Mouse (Mus musculus) liver, embryonic 16.5 days (tissue): ENCODE measurements around the gene Fbxo6. TPM values are rescaled to one million over a fixed set of nuclear protein-coding genes. Genes with fewer than 3 reads are reported as not detected.
"Not testable (repeated sequence)": the region's sequence is repeated elsewhere in the genome, so short reads cannot be mapped to it uniquely, and the experiment has no call there.

ENCODE experiments used
- ATAC-seq: fragments of 200-750 bp; cut with Nextera tagmentation; 2 replicates; pipeline ENCODE4 v1.8.0; 2017; ENCODE audit warnings: low read depth, mild to moderate bottlenecking, moderate number of reproducible peaks, moderate library complexity
- H3K27ac ChIP-seq: fragments of 300-500 bp; sonication (generic); 2 replicates; pipeline ENCODE4 v1.5.1; 2014; ENCODE audit warnings: mild to moderate bottlenecking, low read length
- H3K27me3 ChIP-seq: fragments of 300-500 bp; sonication (generic); 2 replicates; pipeline ENCODE4 v1.6.1; 2014; ENCODE audit warnings: low read depth, low read length, mixed read lengths; ENCODE audit not compliant: control insufficient read depth, insufficient read depth
- H3K36me3 ChIP-seq: fragments of 300-500 bp; sonication (generic); 2 replicates; pipeline ENCODE4 v1.6.1; 2014; ENCODE audit warnings: mild to moderate bottlenecking; ENCODE audit not compliant: control insufficient read depth, insufficient read depth
- H3K4me1 ChIP-seq: fragments of 300-500 bp; sonication (generic); 2 replicates; pipeline ENCODE4 v1.6.1; 2014; ENCODE audit warnings: low read depth, low read length, mixed read lengths; ENCODE audit not compliant: control insufficient read depth
- H3K4me2 ChIP-seq: fragments of 300-500 bp; sonication (generic); 2 replicates; pipeline ENCODE4 v1.6.1; 2014; ENCODE audit warnings: low read depth, low read length, mixed read lengths
- H3K4me3 ChIP-seq: fragments of 300-500 bp; sonication (generic); 2 replicates; pipeline ENCODE4 v1.5.1; 2014; ENCODE audit warnings: low read depth, mild to moderate bottlenecking, low read length
- H3K9ac ChIP-seq: fragments of 300-500 bp; sonication (generic); 2 replicates; pipeline ENCODE4 v1.6.1; 2014; ENCODE audit warnings: low read depth, low read length
- H3K9me3 ChIP-seq: fragments of 300-500 bp; sonication (generic); replicated peaks from 2 replicates; pipeline ENCODE4 v1.6.1; 2016; ENCODE audit warnings: low read length; ENCODE audit not compliant: control insufficient read depth
- WGBS: fragments of 180-500 bp; shearing (Covaris S2); extraction: QIAGEN DNeasy Blood & Tissue Kit; methylation state at CpG from one replicate; pipeline ENCODE4 v1.1.7; 2014; ENCODE audit not compliant: insufficient replicate concordance; 5-methylcytosine and 5-hydroxymethylcytosine counted together
- polyA plus RNA-seq: library from polyadenylated mRNA; unstranded; fragments of >200 nt; fragmentation: Nextera tagmentation; extraction: Ambion mirVana; gene quantifications from 2 replicates; pipeline ENCODE4 v1.2.1, GENCODE M21; 2015

The Fbxo6 gene
- polyA plus RNA-seq: 10.6 and 11.4 TPM in 2 replicates

DNA sequence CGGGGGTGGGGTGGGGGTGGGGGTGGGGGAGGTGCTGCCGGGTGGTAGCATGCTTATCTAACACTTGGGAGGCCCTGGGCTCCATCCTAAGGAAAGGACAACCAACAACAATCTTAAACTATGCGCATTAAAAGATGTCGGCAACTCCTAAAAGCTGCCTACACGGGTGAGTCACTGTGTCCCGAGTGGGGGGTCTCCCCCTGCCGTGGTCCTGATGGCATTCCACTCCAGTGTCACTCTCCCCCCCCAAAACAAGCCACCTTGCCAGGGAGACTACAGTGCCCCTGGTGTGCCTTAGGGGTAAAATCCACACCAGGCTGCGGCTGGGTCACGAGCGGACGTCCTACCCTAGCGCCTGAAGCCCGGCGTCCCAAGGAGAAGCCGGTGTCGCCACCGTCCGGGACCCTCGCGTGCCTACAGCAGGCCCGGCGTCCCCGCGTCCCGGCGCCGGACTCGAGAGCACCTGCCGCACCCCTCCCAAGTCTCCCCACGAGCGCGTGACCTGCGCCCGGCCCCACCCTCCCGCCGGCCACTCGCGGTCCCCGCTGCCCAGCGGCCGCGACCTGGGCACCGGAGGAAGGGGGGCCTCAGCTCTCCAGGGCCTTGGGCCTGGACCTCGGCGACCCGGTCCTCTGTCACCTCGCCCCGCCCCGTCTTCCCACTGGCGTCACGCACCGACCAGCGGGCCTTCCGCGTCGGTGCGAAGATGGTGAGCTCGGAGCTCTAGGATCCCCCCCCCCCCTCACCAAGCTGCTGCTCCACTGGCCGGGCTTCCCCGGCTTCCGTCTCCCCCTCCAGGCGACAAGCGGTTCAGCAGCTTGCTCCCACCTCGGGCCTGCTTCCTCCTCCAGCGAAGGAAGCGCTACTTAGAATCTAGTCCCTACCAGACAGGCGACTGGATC, at the start of gene Fbxo6:
Gene Fbxo6, minus strand, starts transcription at position 874 of the 902 bp plus-strand sequence.
- Histone ChIP-seq H3K4me2 (peak within 1 kb of the TSS; percentile 98), H3K9me3 (no peaks in the 10 kb centered on the region), H3K9ac (peak within 1 kb of the TSS; percentile 76), H3K27ac (peak within 1 kb of the TSS; percentile 68), H3K27me3 (no peaks in the 10 kb centered on the region), H3K4me1 (peaks cover 11% of the 10 kb centered on the region), H3K4me3 (peak within 1 kb of the TSS; percentile 75), H3K36me3 (no peaks in the 10 kb centered on the region)
- WGBS: under 1% methylated on average over 57 of the region's 67 CpGs
- ATAC-seq: peak; percentile 79

- Histone ChIP-seq H3K9ac (no peak overlapping the region), H3K9me3 (no peaks in the 10 kb centered on the region), H3K36me3 (no peaks in the 10 kb centered on the region), H3K4me1 (peaks cover 30% of the 10 kb centered on the region), H3K27me3 (peaks cover 4% of the 10 kb centered on the region; the same call in 1 of the 2 replicates), H3K4me2 (no peak overlapping the region), H3K27ac (no peak overlapping the region), H3K4me3 (no peak overlapping the region)
- 49% methylated on average over 10 of the region's 10 CpGs for WGBS
- ATAC-seq: no peak
Measured at GRCm38 (mm10) chr4:148198721-148199120, 46.8 kb upstream of the Fbxo6 start.

- ATAC-seq: peak; percentile 56
- Histone ChIP-seq H3K4me2 (no peak overlapping the region), H3K27ac (no peak overlapping the region), H3K9me3 (no peaks in the 10 kb centered on the region), H3K9ac (no peak overlapping the region), H3K27me3 (peaks cover 4% of the 10 kb centered on the region), H3K36me3 (no peaks in the 10 kb centered on the region), H3K4me1 (peaks cover 10% of the 10 kb centered on the region), H3K4me3 (no peak overlapping the region)
Measured at GRCm38 (mm10) chr4:148194400-148194799, 42.5 kb upstream of the Fbxo6 start.

GRCm38 (mm10) chr4:148192707-148193245, 40.8 kb upstream of the Fbxo6 start:
- Histone ChIP-seq H3K36me3 (no peaks in the 10 kb centered on the region), H3K4me2 (no peak overlapping the region), H3K9ac (no peak overlapping the region), H3K4me1 (peaks cover 12% of the 10 kb centered on the region), H3K9me3 (no peaks in the 10 kb centered on the region), H3K27me3 (no peaks in the 10 kb centered on the region; the same call in 1 of the 2 replicates), H3K4me3 (no peak overlapping the region), H3K27ac (no peak overlapping the region)
- WGBS: 35% methylated on average over 11 of the region's 11 CpGs
- ATAC-seq: no peak

DNA sequence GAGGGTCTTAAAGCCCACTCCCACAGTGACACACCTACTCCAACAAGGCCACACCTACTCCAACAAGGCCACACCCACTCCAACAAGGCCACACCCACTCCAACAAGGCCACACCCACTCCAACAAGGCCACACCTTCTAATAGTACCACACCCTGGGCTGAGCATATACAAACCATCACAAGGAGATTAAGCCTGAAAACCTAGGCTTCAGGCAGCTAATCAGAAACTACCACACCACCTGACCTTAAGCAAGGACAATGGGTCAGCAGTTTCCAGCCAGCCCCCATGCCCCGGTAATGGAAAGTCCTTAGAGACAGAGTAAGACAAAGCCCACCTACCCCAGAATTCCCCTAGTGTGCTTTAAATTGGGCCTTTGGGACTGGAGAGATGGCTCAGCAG, 36.8 kb upstream of the Fbxo6 start:
- 68% methylated on average over 1 of the region's 1 CpGs for WGBS
- not testable (repeated sequence) for H3K27me3 ChIP-seq

DNA sequence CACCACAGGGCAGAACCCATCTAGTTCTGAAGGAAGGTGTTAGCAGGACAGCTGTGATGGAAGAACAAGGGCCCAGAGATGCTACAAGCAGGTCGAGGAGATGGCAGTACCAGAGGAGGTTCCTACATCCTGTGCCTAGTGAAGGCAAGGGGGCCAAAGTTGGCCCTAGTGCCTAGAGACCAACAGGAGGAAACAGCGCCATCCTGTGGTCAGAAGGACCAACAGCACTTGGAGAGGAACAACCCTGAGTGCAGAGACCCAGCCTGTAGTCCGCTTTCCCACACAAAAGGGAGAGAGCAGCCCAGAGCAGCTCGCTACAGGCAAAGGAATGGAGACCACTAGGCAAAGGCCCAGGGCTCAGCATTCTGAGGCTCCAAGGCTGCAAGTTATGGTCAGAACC, 33.9 kb upstream of the Fbxo6 start:
- H3K4me2 ChIP-seq: no peak overlapping the region
- no peak overlapping the region for H3K9ac ChIP-seq
- no peaks in the 10 kb centered on the region for H3K36me3 ChIP-seq
- no peak overlapping the region for H3K4me3 ChIP-seq
- ATAC-seq: no peak
- no peaks in the 10 kb centered on the region for H3K9me3 ChIP-seq
- 53% methylated on average over 4 of the region's 4 CpGs for WGBS
- peaks cover 2% of the 10 kb centered on the region for H3K4me1 ChIP-seq
- peaks cover 6% of the 10 kb centered on the region for H3K27me3 ChIP-seq
- no peak overlapping the region for H3K27ac ChIP-seq

More for the DNA sequence above, 36.8 kb upstream of the Fbxo6 start:
- H3K4me3 ChIP-seq, H3K4me1 ChIP-seq, H3K27ac ChIP-seq, H3K9ac ChIP-seq, H3K9me3 ChIP-seq, H3K4me2 ChIP-seq, H3K36me3 ChIP-seq: not testable (repeated sequence)
- ATAC-seq: peak; percentile 72

- 67% methylated on average over 9 of the region's 9 CpGs for WGBS
- H3K9ac ChIP-seq: no peak overlapping the region
- peaks cover 2% of the 10 kb centered on the region for H3K4me1 ChIP-seq
- no peak overlapping the region for H3K4me2 ChIP-seq
- H3K9me3 ChIP-seq: no peaks in the 10 kb centered on the region
- no peak overlapping the region for H3K27ac ChIP-seq
- H3K27me3 ChIP-seq: peaks cover 6% of the 10 kb centered on the region
- H3K4me3 ChIP-seq: no peak overlapping the region
- no peaks in the 10 kb centered on the region for H3K36me3 ChIP-seq
- no peak for ATAC-seq
Measured at GRCm38 (mm10) chr4:148184564-148184963, 32.6 kb upstream of the Fbxo6 start.

GRCm38 (mm10) chr4:148182363-148182762, 30.4 kb upstream of the Fbxo6 start:
- H3K36me3 ChIP-seq: no peaks in the 10 kb centered on the region
- peaks cover 8% of the 10 kb centered on the region for H3K27me3 ChIP-seq
- no peak overlapping the region for H3K9ac ChIP-seq
- ATAC-seq: no peak
- no peaks in the 10 kb centered on the region for H3K9me3 ChIP-seq
- no peak overlapping the region for H3K27ac ChIP-seq
- WGBS: 33% methylated on average over 8 of the region's 8 CpGs
- no peak overlapping the region for H3K4me2 ChIP-seq
- H3K4me3 ChIP-seq: no peak overlapping the region
- no peaks in the 10 kb centered on the region for H3K4me1 ChIP-seq

DNA sequence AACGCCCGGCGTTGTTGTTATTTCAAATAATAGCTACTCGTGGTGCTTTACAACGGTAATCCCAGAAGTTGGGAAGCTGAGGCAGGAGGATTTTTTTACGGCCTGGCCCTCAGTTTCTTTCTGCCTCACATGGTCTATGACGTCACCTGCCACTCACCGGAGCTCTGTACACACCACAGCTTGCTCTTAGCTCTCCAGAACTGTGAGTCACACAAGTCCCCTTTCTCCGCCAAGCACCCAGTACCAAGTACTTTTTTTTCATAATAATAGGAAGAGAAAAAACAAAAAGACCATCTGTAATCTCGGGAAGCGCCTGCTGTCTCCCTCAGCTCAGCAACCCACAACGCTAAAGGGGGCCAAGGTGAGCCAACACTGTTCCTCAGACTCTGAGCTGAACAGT, 29.5 kb upstream of the Fbxo6 start:
- H3K4me3 ChIP-seq: no peak overlapping the region
- H3K27me3 ChIP-seq: peaks cover 8% of the 10 kb centered on the region
- ATAC-seq: no peak
- 70% methylated on average over 12 of the region's 12 CpGs for WGBS
- H3K36me3 ChIP-seq: no peaks in the 10 kb centered on the region
- no peaks in the 10 kb centered on the region for H3K9me3 ChIP-seq
- no peak overlapping the region for H3K27ac ChIP-seq
- no peak overlapping the region for H3K9ac ChIP-seq
- no peaks in the 10 kb centered on the region for H3K4me1 ChIP-seq
- no peak overlapping the region for H3K4me2 ChIP-seq
